Mouse (Mus musculus) lung, embryonic 15.5 days (tissue): ENCODE data around the gene Rnf126. TPM values are rescaled to one million over a fixed set of nuclear protein-coding genes. Genes with fewer than 3 reads are reported as not detected.

Source experiments
- ATAC-seq: fragments of 200-750 bp; cut with Nextera tagmentation; 2 replicates; pipeline ENCODE4 v1.8.0; 2017; ENCODE audit warnings: moderate number of reproducible peaks, borderline replicate concordance; ENCODE audit not compliant: low FRiP score, low TSS enrichment; ENCODE audit errors: extremely low read depth
- H3K27ac ChIP-seq: fragments of 300-500 bp; sonication (generic); 2 replicates; pipeline ENCODE4 v1.5.1; 2015; ENCODE audit warnings: moderate library complexity, mild to moderate bottlenecking, inconsistent platforms
- H3K27me3 ChIP-seq: fragments of 300-500 bp; sonication (generic); 2 replicates; pipeline ENCODE4 v1.6.1; 2015; ENCODE audit warnings: inconsistent platforms
- H3K36me3 ChIP-seq: fragments of 300-500 bp; sonication (generic); 2 replicates; pipeline ENCODE4 v1.6.1; 2015; ENCODE audit warnings: inconsistent platforms
- H3K4me1 ChIP-seq: fragments of 300-500 bp; sonication (generic); 2 replicates; pipeline ENCODE4 v1.6.1; 2015; ENCODE audit warnings: inconsistent platforms
- H3K4me2 ChIP-seq: fragments of 300-500 bp; sonication (generic); 2 replicates; pipeline ENCODE4 v1.6.1; 2015; ENCODE audit warnings: inconsistent platforms, mild to moderate bottlenecking, moderate library complexity
- H3K4me3 ChIP-seq: fragments of 300-500 bp; sonication (generic); 2 replicates; pipeline ENCODE4 v1.5.1; 2015; ENCODE audit warnings: mild to moderate bottlenecking, inconsistent platforms
- H3K9ac ChIP-seq: fragments of 300-500 bp; sonication (generic); 2 replicates; pipeline ENCODE4 v1.6.1; 2015; ENCODE audit warnings: inconsistent platforms
- H3K9me3 ChIP-seq: fragments of 300-500 bp; sonication (generic); 2 replicates; pipeline ENCODE4 v1.6.1; 2016; ENCODE audit warnings: inconsistent platforms
- WGBS: fragments of 180-500 bp; shearing (Covaris S2); methylation state at CpG from one replicate; pipeline ENCODE4 v1.1.7; 2015; 5-methylcytosine and 5-hydroxymethylcytosine counted together
- polyA plus RNA-seq: library from polyadenylated mRNA; unstranded; fragments of >200 nt; fragmentation: Nextera tagmentation; extraction: Ambion mirVana; gene quantifications from 2 replicates; pipeline ENCODE4 v1.2.1, GENCODE M21; 2015

Gene Rnf126
- polyA plus RNA-seq, 1 experiment from 2014 or later: 91.3 TPM

GRCm38 (mm10) chr10:79774486-79775279 is 7.9 kb upstream of the Rnf126 start:
- no peak overlapping the region for H3K9ac ChIP-seq
- no peaks in the 10 kb centered on the region for H3K9me3 ChIP-seq
- no peak overlapping the region for H3K4me3 ChIP-seq
- no peak for ATAC-seq
- peaks cover 29% of the 10 kb centered on the region for H3K4me1 ChIP-seq
- H3K27ac ChIP-seq: no peak overlapping the region
- H3K4me2 ChIP-seq: no peak overlapping the region
- H3K36me3 ChIP-seq: no peaks in the 10 kb centered on the region
- 59% methylated on average over 5 of the region's 5 CpGs for WGBS
- H3K27me3 ChIP-seq: peaks cover 10% of the 10 kb centered on the region; the same call in 1 of the 2 replicates

GRCm38 (mm10) chr10:79773208-79773607 is 6.5 kb upstream of the Rnf126 start:
- Histone ChIP-seq H3K4me2 (no peak overlapping the region), H3K9me3 (no peaks in the 10 kb centered on the region), H3K27ac (no peak overlapping the region), H3K4me1 (peaks cover 19% of the 10 kb centered on the region), H3K36me3 (no peaks in the 10 kb centered on the region), H3K4me3 (no peak overlapping the region), H3K27me3 (no peaks in the 10 kb centered on the region), H3K9ac (no peak overlapping the region)
- no peak for ATAC-seq
- 87% methylated on average over 2 of the region's 2 CpGs for WGBS

- no peak for ATAC-seq
- peaks cover 19% of the 10 kb centered on the region for H3K4me1 ChIP-seq
- H3K27ac ChIP-seq: no peak overlapping the region
- H3K4me3 ChIP-seq: no peak overlapping the region
- no peaks in the 10 kb centered on the region for H3K27me3 ChIP-seq
- no peak overlapping the region for H3K9ac ChIP-seq
- H3K4me2 ChIP-seq: no peak overlapping the region
- no peaks in the 10 kb centered on the region for H3K36me3 ChIP-seq
- WGBS: 88% methylated on average over 3 of the region's 3 CpGs
- H3K9me3 ChIP-seq: no peaks in the 10 kb centered on the region
Measured at GRCm38 (mm10) chr10:79772320-79772719, 5.6 kb upstream of the Rnf126 start.

- Histone ChIP-seq H3K27me3 (no peaks in the 10 kb centered on the region), H3K36me3 (no peaks in the 10 kb centered on the region), H3K27ac (no peak overlapping the region), H3K4me2 (no peak overlapping the region), H3K4me1 (peaks cover 30% of the 10 kb centered on the region), H3K9me3 (no peaks in the 10 kb centered on the region), H3K4me3 (no peak overlapping the region), H3K9ac (no peak overlapping the region)
- no peak for ATAC-seq
- WGBS: 14% methylated on average over 4 of the region's 4 CpGs
Measured at GRCm38 (mm10) chr10:79769329-79769728, 2.6 kb upstream of the Rnf126 start.

GRCm38 (mm10) chr10:79768400-79768799 is 1.6 kb upstream of the Rnf126 start:
- Histone ChIP-seq H3K27me3 (no peaks in the 10 kb centered on the region), H3K27ac (no peak overlapping the region), H3K9me3 (no peaks in the 10 kb centered on the region), H3K9ac (no peak overlapping the region), H3K4me1 (peaks cover 36% of the 10 kb centered on the region), H3K36me3 (no peaks in the 10 kb centered on the region), H3K4me2 (no peak overlapping the region), H3K4me3 (no peak overlapping the region)
- no peak for ATAC-seq
- 2% methylated on average over 5 of the region's 5 CpGs for WGBS

- Histone ChIP-seq H3K9me3 (no peaks in the 10 kb centered on the region), H3K4me3 (peak overlapping the region; percentile 92), H3K36me3 (no peaks in the 10 kb centered on the region), H3K4me2 (peak overlapping the region; percentile 94), H3K9ac (peak overlapping the region; percentile 52), H3K27ac (peak overlapping the region; percentile 95), H3K27me3 (no peaks in the 10 kb centered on the region), H3K4me1 (peaks cover 36% of the 10 kb centered on the region)
- WGBS: 8% methylated on average over 40 of the region's 40 CpGs
- peak; percentile 81 for ATAC-seq
Measured at GRCm38 (mm10) chr10:79767372-79768244, 856 bp upstream of the Rnf126 start.

GRCm38 (mm10) chr10:79766001-79766507 is 698 bp downstream of the Rnf126 start:
- peak overlapping the region; percentile 92 for H3K4me3 ChIP-seq
- peaks cover 15% of the 10 kb centered on the region for H3K36me3 ChIP-seq
- H3K9ac ChIP-seq: peak overlapping the region; percentile 93
- ATAC-seq: no peak
- peak overlapping the region; percentile 94 for H3K4me2 ChIP-seq
- no peaks in the 10 kb centered on the region for H3K9me3 ChIP-seq
- peaks cover 36% of the 10 kb centered on the region for H3K4me1 ChIP-seq
- no peaks in the 10 kb centered on the region for H3K27me3 ChIP-seq
- WGBS: 3% methylated on average over 16 of the region's 16 CpGs
- H3K27ac ChIP-seq: peak overlapping the region; percentile 95

- H3K9me3 ChIP-seq: no peaks in the 10 kb centered on the region
- peak overlapping the region; percentile 93 for H3K9ac ChIP-seq
- ATAC-seq: no peak
- H3K4me1 ChIP-seq: peaks cover 36% of the 10 kb centered on the region
- H3K36me3 ChIP-seq: peaks cover 22% of the 10 kb centered on the region
- no peak overlapping the region for H3K27ac ChIP-seq
- peak overlapping the region; percentile 92 for H3K4me3 ChIP-seq
- no peaks in the 10 kb centered on the region for H3K27me3 ChIP-seq
- H3K4me2 ChIP-seq: peak overlapping the region; percentile 94
- WGBS: 56% methylated on average over 2 of the region's 2 CpGs
Measured at GRCm38 (mm10) chr10:79765228-79765745, 1.5 kb downstream of the Rnf126 start.

GRCm38 (mm10) chr10:79764234-79764633 is 2.5 kb downstream of the Rnf126 start:
- H3K4me1 ChIP-seq: peaks cover 36% of the 10 kb centered on the region
- no peaks in the 10 kb centered on the region for H3K9me3 ChIP-seq
- no peak overlapping the region for H3K4me2 ChIP-seq
- no peaks in the 10 kb centered on the region for H3K27me3 ChIP-seq
- 70% methylated on average over 7 of the region's 7 CpGs for WGBS
- no peak for ATAC-seq
- H3K27ac ChIP-seq: no peak overlapping the region
- H3K9ac ChIP-seq: no peak overlapping the region
- H3K4me3 ChIP-seq: no peak overlapping the region
- H3K36me3 ChIP-seq: peaks cover 29% of the 10 kb centered on the region

GRCm38 (mm10) chr10:79762875-79763274 is 3.9 kb downstream of the Rnf126 start:
- Histone ChIP-seq H3K27me3 (no peaks in the 10 kb centered on the region), H3K9ac (no peak overlapping the region), H3K4me1 (peaks cover 29% of the 10 kb centered on the region), H3K27ac (no peak overlapping the region), H3K36me3 (peaks cover 43% of the 10 kb centered on the region), H3K9me3 (no peaks in the 10 kb centered on the region), H3K4me2 (no peak overlapping the region), H3K4me3 (no peak overlapping the region)
- ATAC-seq: no peak
- WGBS: 83% methylated on average over 3 of the region's 3 CpGs

GRCm38 (mm10) chr10:79760603-79761143 is 6.1 kb downstream of the Rnf126 start:
- H3K36me3 ChIP-seq: peaks cover 61% of the 10 kb centered on the region
- no peak for ATAC-seq
- 90% methylated on average over 11 of the region's 11 CpGs for WGBS

More at GRCm38 (mm10) chr10:79760603-79761143, 6.1 kb downstream of the Rnf126 start:
- H3K27me3 ChIP-seq: no peaks in the 10 kb centered on the region
- no peak overlapping the region for H3K4me2 ChIP-seq
- no peaks in the 10 kb centered on the region for H3K9me3 ChIP-seq
- no peak overlapping the region for H3K9ac ChIP-seq
- no peak overlapping the region for H3K4me3 ChIP-seq
- no peak overlapping the region for H3K27ac ChIP-seq
- H3K4me1 ChIP-seq: peaks cover 19% of the 10 kb centered on the region
